Mouse (Mus musculus) heart, embryonic 14.5 days (tissue): ENCODE results near the gene Nos1. TPM values are rescaled to one million over a fixed set of nuclear protein-coding genes. Genes with fewer than 3 reads are reported as not detected.

ENCODE experiments used
- ATAC-seq: fragments of 200-750 bp; cut with Nextera tagmentation; 2 replicates; pipeline ENCODE4 v1.8.0; 2017; ENCODE audit warnings: low read depth, moderate TSS enrichment; ENCODE audit not compliant: insufficient number of reproducible peaks, insufficient read depth, low FRiP score
- H3K27ac ChIP-seq, 2 experiments: fragments of 200-500 bp in 1 of 2; fragments of 300-500 bp in 1 of 2; sonication (generic) in 1 of 2; replicated peaks in 1 of 2; 2 replicates each; pipeline ENCODE4 v1.5.1; 2012 to 2014; ENCODE audit warnings: low read depth in 2 of 2, low read length in 2 of 2, control low read depth in 1 of 2, mild to moderate bottlenecking in 1 of 2, mixed read lengths in 1 of 2; ENCODE audit not compliant: control insufficient read depth in 1 of 2, insufficient read depth in 1 of 2
- H3K27me3 ChIP-seq: fragments of 300-500 bp; sonication (generic); 2 replicates; pipeline ENCODE4 v1.6.1; 2014; ENCODE audit warnings: mild to moderate bottlenecking, low read length, control low read depth; ENCODE audit not compliant: control insufficient read depth, insufficient read depth
- H3K36me3 ChIP-seq: fragments of 300-500 bp; sonication (generic); 2 replicates; pipeline ENCODE4 v1.6.1; 2014; ENCODE audit warnings: mild to moderate bottlenecking, control low read depth, low read length, mixed read lengths; ENCODE audit not compliant: control insufficient read depth, insufficient read depth
- H3K4me1 ChIP-seq, 2 experiments: fragments of 200-500 bp in 1 of 2; fragments of 300-500 bp in 1 of 2; sonication (generic) in 1 of 2; 2 replicates each; pipeline ENCODE4 v1.6.1; 2012 to 2014; ENCODE audit warnings: low read length in 2 of 2, control low read depth in 1 of 2, mixed read lengths in 1 of 2; ENCODE audit not compliant: control insufficient read depth in 2 of 2, insufficient read depth in 2 of 2
- H3K4me2 ChIP-seq: fragments of 300-500 bp; sonication (generic); 2 replicates; pipeline ENCODE4 v1.6.1; 2014; ENCODE audit warnings: mild to moderate bottlenecking, low read length
- H3K4me3 ChIP-seq, 2 experiments: fragments of 200-500 bp in 1 of 2; fragments of 300-500 bp in 1 of 2; sonication (generic) in 1 of 2; 2 replicates each; pipeline ENCODE4 v1.5.1; 2012 to 2014; ENCODE audit warnings: low read length in 2 of 2, mild to moderate bottlenecking in 2 of 2, control low read depth in 1 of 2, low read depth in 1 of 2, moderate library complexity in 1 of 2; ENCODE audit not compliant: control insufficient read depth in 1 of 2, insufficient read depth in 1 of 2
- H3K9ac ChIP-seq: fragments of 300-500 bp; sonication (generic); 2 replicates; pipeline ENCODE4 v1.6.1; 2014; ENCODE audit warnings: mild to moderate bottlenecking, low read length
- H3K9me3 ChIP-seq: fragments of 300-500 bp; sonication (generic); 2 replicates; pipeline ENCODE4 v1.6.1; 2016; ENCODE audit warnings: low read length, control low read depth; ENCODE audit not compliant: control insufficient read depth
- WGBS: fragments of 180-500 bp; shearing (Covaris S2); extraction: QIAGEN DNeasy Blood & Tissue Kit; methylation state at CpG from one replicate; pipeline ENCODE4 v1.1.7; 2014; 5-methylcytosine and 5-hydroxymethylcytosine counted together
- polyA plus RNA-seq: library from polyadenylated mRNA; unstranded; fragments of >200 nt; fragmentation: Nextera tagmentation; extraction: Ambion mirVana; gene quantifications from 2 replicates; pipeline ENCODE4 v1.2.1, GENCODE M21; 2014

Gene Nos1
- polyA plus RNA-seq, 1 experiment from 2014 or later = 0.04 TPM

DNA sequence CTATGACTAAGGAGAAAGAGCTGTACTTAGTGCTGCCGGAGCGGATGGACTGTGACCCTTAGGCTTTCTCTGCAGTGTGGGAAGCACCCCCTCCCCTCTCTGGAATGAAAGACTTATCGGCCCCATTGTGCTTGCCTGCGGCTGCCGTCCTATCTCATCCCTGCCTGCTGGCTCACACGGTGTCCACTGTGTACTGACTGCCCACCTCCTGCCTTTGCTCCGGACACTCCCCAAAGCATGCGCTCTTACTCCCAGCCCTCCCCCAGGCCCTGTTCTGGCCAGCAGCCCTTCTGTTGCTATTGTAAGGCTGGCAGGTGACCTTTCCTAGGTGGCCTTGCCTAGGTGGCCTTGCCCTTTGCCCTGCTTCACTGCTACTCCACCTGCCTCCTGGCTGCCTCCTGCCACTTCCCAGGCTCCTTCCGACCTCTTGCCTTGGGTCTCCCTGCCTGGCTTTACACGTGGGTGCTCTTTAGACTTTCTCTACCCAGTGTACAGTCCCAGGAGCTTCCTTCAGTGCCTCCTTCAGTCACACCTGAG, 216.7 kb downstream of the Nos1 start:
- Histone ChIP-seq H3K27ac (0 out of 4 replicates have a peak overlapping the region, but pooled peaks of 1 of the 2 experiments have one; percentile 9), H3K4me1 (peaks cover 6 to 12% of the 10 kb centered on the region in 2 experiments; a peak in 3 of 4 replicates), H3K9ac (no peak overlapping the region), H3K4me2 (no peak overlapping the region), H3K36me3 (peaks cover 99% of the 10 kb centered on the region), H3K4me3 (no peak overlapping the region), H3K9me3 (no peaks in the 10 kb centered on the region), H3K27me3 (no peaks in the 10 kb centered on the region)
- ATAC-seq = peak; percentile 39; the same call in 1 of the 2 replicates
- WGBS = 24% methylated on average over 10 of the region's 10 CpGs

DNA sequence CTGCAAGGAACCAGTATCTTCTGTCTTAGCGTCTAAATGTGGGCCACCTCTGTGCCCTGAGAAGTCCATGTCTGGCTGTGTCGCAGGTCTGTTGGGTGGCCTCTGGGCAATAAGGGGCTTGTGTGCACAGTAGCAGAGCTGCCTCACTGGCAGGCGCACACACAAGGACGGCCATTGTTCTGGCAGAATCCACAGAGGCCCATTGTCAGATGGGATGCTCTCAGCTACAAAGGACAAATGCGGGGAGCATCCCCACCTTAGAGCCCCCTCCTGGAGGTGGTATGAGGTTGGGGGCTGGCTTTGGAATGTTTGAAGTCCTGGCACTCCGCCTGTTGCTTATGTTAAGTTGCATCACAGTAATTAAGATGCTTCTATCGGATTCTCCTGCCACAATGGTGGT, 218.2 kb downstream of the Nos1 start:
- Histone ChIP-seq H3K36me3 (peaks cover 99% of the 10 kb centered on the region), H3K9ac (no peak overlapping the region), H3K4me3 (no peak overlapping the region), H3K9me3 (no peaks in the 10 kb centered on the region), H3K4me1 (peaks cover 6 to 12% of the 10 kb centered on the region in 2 experiments; a peak in 3 of 4 replicates), H3K27me3 (no peaks in the 10 kb centered on the region), H3K4me2 (no peak overlapping the region), H3K27ac (no peak overlapping the region)
- no peak for ATAC-seq
- WGBS = 84% methylated on average over 7 of the region's 7 CpGs

DNA sequence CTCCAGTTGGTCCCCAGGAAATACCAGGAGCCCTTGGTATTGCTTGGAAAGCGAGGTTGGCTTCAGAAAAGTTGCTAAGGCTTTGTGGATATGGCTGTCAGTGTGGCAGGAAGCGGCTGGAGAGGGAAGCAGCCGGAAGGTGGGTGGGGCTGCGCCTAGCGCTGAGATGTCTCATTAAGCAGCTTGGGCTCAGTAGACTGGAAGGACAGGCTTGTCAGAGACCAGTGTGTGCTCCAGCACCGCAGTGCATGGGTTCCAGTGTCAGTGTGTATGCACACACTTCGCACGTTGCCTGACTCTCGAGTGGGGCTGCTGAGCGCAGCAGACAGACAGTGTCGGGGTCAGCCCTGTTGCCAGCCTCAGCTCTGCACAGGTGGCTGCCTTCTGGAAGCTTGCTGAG, 218.8 kb downstream of the Nos1 start:
- no peak for ATAC-seq
- H3K27me3 ChIP-seq = no peaks in the 10 kb centered on the region

DNA sequence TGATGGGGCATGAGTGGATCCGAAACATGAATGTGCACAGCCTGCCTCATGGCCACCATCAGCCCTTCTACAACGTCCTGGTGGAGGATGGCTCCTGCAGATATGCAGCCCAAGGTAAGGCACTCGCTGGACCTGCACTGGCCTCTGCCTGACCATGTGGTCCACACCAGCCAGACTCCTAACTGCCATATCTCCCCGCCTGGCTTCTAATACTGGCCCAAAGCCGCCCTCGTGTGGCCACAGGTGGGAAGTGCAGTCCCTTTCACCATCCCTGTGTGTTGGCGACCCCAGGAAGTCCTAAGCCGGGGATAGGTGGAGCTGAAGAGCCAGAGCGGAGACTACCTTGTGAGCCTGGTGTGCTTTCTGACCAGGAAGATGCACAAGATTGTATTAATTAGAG, 221.2 kb downstream of the Nos1 start:
- H3K4me2 ChIP-seq = no peak overlapping the region
- ATAC-seq = no peak

More for the DNA sequence above, 218.8 kb downstream of the Nos1 start:
- Histone ChIP-seq H3K36me3 (peaks cover 98% of the 10 kb centered on the region), H3K4me1 (peaks cover 6 to 12% of the 10 kb centered on the region in 2 experiments; a peak in 3 of 4 replicates), H3K4me2 (no peak overlapping the region), H3K9me3 (no peaks in the 10 kb centered on the region), H3K4me3 (no peak overlapping the region), H3K9ac (no peak overlapping the region), H3K27ac (no peak overlapping the region)
- WGBS = 83% methylated on average over 11 of the region's 11 CpGs

DNA sequence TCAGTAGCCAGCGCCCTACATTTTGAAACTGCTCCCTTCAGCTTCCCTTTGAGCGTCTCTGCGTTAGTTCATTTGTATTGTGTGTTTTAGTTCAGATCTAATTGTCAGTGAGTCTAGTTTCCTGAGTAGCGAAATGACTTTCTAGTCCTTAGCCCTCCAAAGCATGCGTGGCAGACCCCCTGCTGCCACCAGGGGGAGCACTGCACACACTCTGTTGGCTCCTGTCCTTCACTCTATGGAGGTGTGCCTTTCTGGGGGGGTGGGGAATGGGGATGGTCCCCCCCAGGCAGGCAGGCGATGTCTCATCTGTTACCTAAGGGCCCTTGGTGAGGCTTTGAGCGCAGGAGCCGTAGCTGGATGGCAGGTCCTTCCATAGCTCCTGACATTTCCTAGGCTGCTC, 223.8 kb downstream of the Nos1 start:
- no peaks in the 10 kb centered on the region for H3K9me3 ChIP-seq
- no peak for ATAC-seq
- whole genome bisulfite sequencing = 73% methylated on average over 8 of the region's 8 CpGs
- H3K27ac ChIP-seq = no peak overlapping the region
- no peak overlapping the region for H3K4me3 ChIP-seq
- H3K27me3 ChIP-seq = no peaks in the 10 kb centered on the region
- no peaks in the 10 kb centered on the region for H3K4me1 ChIP-seq
- H3K4me2 ChIP-seq = no peak overlapping the region
- peaks cover 96% of the 10 kb centered on the region for H3K36me3 ChIP-seq
- H3K9ac ChIP-seq = no peak overlapping the region

More for the DNA sequence above, 221.2 kb downstream of the Nos1 start:
- Histone ChIP-seq H3K9ac (no peak overlapping the region), H3K4me1 (peaks cover 6 to 9% of the 10 kb centered on the region in 2 experiments; a peak in 3 of 4 replicates), H3K36me3 (peaks cover 95% of the 10 kb centered on the region), H3K27me3 (no peaks in the 10 kb centered on the region), H3K9me3 (no peaks in the 10 kb centered on the region), H3K27ac (no peak overlapping the region), H3K4me3 (no peak overlapping the region)
- 30% methylated on average over 9 of the region's 9 CpGs for WGBS

DNA sequence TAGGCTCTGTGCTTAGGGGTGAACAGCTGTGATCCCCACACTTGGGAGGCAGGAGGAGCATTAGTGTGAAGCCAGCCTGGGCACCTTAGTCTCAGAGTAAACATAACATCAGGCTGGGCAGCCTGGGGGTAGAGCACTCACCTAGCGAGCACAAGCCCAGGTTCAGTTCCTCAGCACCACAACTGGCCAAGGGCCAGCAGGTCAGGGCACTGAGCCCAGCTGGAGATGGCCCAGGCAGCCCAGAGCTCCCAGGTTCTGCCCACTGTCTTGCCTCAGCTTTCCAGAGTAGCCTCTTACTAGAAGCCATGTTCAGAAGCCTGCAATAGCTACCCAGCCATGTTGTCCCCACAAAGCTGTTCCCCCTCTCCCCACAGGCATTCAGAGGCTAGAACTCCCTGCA, 224.9 kb downstream of the Nos1 start:
- Histone ChIP-seq H3K27ac (no peak overlapping the region), H3K27me3 (no peaks in the 10 kb centered on the region), H3K4me1 (no peaks in the 10 kb centered on the region), H3K9me3 (no peaks in the 10 kb centered on the region), H3K36me3 (peaks cover 94% of the 10 kb centered on the region), H3K4me3 (no peak overlapping the region), H3K4me2 (no peak overlapping the region), H3K9ac (no peak overlapping the region)
- 92% methylated on average over 1 of the region's 1 CpGs for WGBS
- ATAC-seq = no peak

DNA sequence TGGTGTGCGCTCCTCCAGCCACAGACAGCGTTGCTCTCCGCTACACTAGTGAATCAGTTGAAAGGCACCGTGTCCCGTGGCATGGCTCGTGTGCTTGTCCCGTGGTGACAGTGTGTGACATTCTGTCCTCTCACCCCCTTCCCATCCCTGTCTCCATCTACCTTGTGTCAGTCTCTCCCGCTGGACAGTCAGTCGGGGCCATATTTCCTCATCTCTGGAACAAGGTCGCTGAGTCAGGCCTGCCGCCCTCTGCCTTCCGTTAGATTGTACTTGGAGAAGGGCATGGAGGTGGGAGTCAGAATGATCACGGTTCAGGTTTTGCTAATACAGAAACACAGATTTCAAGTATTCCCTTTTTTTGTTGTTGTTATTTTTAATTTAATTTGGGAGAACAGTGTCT, 227.5 kb downstream of the Nos1 start:
- no peak overlapping the region for H3K9ac ChIP-seq
- no peaks in the 10 kb centered on the region for H3K27me3 ChIP-seq
- no peak for ATAC-seq
- WGBS = 88% methylated on average over 13 of the region's 13 CpGs
- no peak overlapping the region for H3K4me3 ChIP-seq
- peaks cover 71% of the 10 kb centered on the region for H3K36me3 ChIP-seq
- H3K27ac ChIP-seq = no peak overlapping the region
- no peak overlapping the region for H3K4me2 ChIP-seq
- no peaks in the 10 kb centered on the region for H3K9me3 ChIP-seq
- H3K4me1 ChIP-seq = 0 out of 4 replicates have a peak, but pooled peaks cover 0 to 4% of the 10 kb centered on the region in 2 experiments
